Mouse (Mus musculus) adrenal gland, adult 8-10 months (tissue): ENCODE data around the gene Ap3b1. TPM values are rescaled to one million over a fixed set of nuclear protein-coding genes. Genes with fewer than 3 reads are reported as not detected.
"Not testable (repeated sequence)": the region's sequence is repeated elsewhere in the genome, so short reads cannot be mapped to it uniquely, and the experiment has no call there.

Experiments used
- DNase-seq: peaks from one replicate; pipeline ENCODE4 v3.0.0; 2022
- total RNA-seq, 4 experiments: library from RNA; stranded (reverse); gene quantifications; 2 replicates each; pipeline ENCODE4 v1.2.4; 2022

Gene Ap3b1
- 10 to 100 TPM; 42.7 to 51.8 (median 48.8) TPM for total RNA-seq

GRCm38 (mm10) chr13:94358401-94359265, at the start of gene Ap3b1:
Gene Ap3b1, plus strand, starts transcription at chr13:94358960.
- peak; percentile 79 for DNase-seq

- DNase-seq = not testable (repeated sequence)
These were observed 45.9 kb upstream of the Ap3b1 start for GRCm38 (mm10) chr13:94312812-94313211.

GRCm38 (mm10) chr13:94316975-94317511, 41.7 kb upstream of the Ap3b1 start:
- no peak for DNase-seq

GRCm38 (mm10) chr13:94321094-94321792, 37.5 kb upstream of the Ap3b1 start:
- no peak for DNase-seq

- DNase-seq = no peak
These were observed 36.3 kb upstream of the Ap3b1 start for GRCm38 (mm10) chr13:94322475-94322874.

- DNase-seq = peak; percentile 77
These were observed 30.7 kb upstream of the Ap3b1 start for GRCm38 (mm10) chr13:94328063-94328462.

GRCm38 (mm10) chr13:94329005-94329404, 29.8 kb upstream of the Ap3b1 start:
- not testable (repeated sequence) for DNase-seq

GRCm38 (mm10) chr13:94330392-94330979, 28.3 kb upstream of the Ap3b1 start:
- DNase-seq = no peak

- no peak for DNase-seq
These were observed 20.4 kb upstream of the Ap3b1 start for GRCm38 (mm10) chr13:94338357-94338756.

GRCm38 (mm10) chr13:94343192-94343591, 15.6 kb upstream of the Ap3b1 start:
- DNase-seq = no peak

GRCm38 (mm10) chr13:94344600-94344999, 14.2 kb upstream of the Ap3b1 start:
- DNase-seq = not testable (repeated sequence)

GRCm38 (mm10) chr13:94354584-94354983, 4.2 kb upstream of the Ap3b1 start:
- DNase-seq = no peak

- DNase-seq = no peak
These were observed 709 bp upstream of the Ap3b1 start for GRCm38 (mm10) chr13:94358101-94358400.

GRCm38 (mm10) chr13:94359282-94359920, 641 bp downstream of the Ap3b1 start:
- no peak for DNase-seq

- DNase-seq = not testable (repeated sequence)
These were observed 2.3 kb downstream of the Ap3b1 start for GRCm38 (mm10) chr13:94361013-94361580.

GRCm38 (mm10) chr13:94364336-94364735, 5.6 kb downstream of the Ap3b1 start:
- no peak for DNase-seq

GRCm38 (mm10) chr13:94365108-94365907, 6.5 kb downstream of the Ap3b1 start:
- no peak for DNase-seq

- DNase-seq = no peak
These were observed 9.1 kb downstream of the Ap3b1 start for GRCm38 (mm10) chr13:94367869-94368268.

GRCm38 (mm10) chr13:94370521-94370920, 11.8 kb downstream of the Ap3b1 start:
- DNase-seq = no peak

GRCm38 (mm10) chr13:94372066-94372465, 13.3 kb downstream of the Ap3b1 start:
- DNase-seq = no peak

- DNase-seq = no peak
These were observed 15.4 kb downstream of the Ap3b1 start for GRCm38 (mm10) chr13:94374131-94374530.
